Mouse (Mus musculus) NIH3T3 (cell line): Measurements from ENCODE around the gene Abl2.

ENCODE experiments used
- DNase-seq: peaks from one replicate; pipeline ENCODE4 v3.0.0-alpha.2; 2012; ENCODE audit warnings: low read depth

The Abl2 gene

GRCm38 (mm10) chr1:156585512-156585911 is 26.9 kb downstream of the Abl2 start:
- no peak for DNase-seq

- peak; percentile 57 for DNase-seq
These were observed 31.3 kb downstream of the Abl2 start for GRCm38 (mm10) chr1:156589811-156590305.

- peak; percentile 22 for DNase-seq
These were observed 31.8 kb downstream of the Abl2 start for GRCm38 (mm10) chr1:156590357-156590756.

- no peak for DNase-seq
These were observed 34.7 kb downstream of the Abl2 start for GRCm38 (mm10) chr1:156593267-156593666.

GRCm38 (mm10) chr1:156597089-156597488 is 38.5 kb downstream of the Abl2 start:
- no peak for DNase-seq

- DNase-seq: no peak
These were observed 44.0 kb downstream of the Abl2 start for GRCm38 (mm10) chr1:156602545-156602944.

GRCm38 (mm10) chr1:156605094-156605866 is 46.7 kb downstream of the Abl2 start:
- no peak for DNase-seq

GRCm38 (mm10) chr1:156605940-156606339 is 47.4 kb downstream of the Abl2 start:
- DNase-seq: no peak

- DNase-seq: no peak
These were observed 49.9 kb downstream of the Abl2 start for GRCm38 (mm10) chr1:156608496-156608895.

GRCm38 (mm10) chr1:156610257-156610656 is 51.7 kb downstream of the Abl2 start:
- DNase-seq: no peak

GRCm38 (mm10) chr1:156613855-156614530 is 55.4 kb downstream of the Abl2 start:
- no peak for DNase-seq

- no peak for DNase-seq
These were observed 56.1 kb downstream of the Abl2 start for GRCm38 (mm10) chr1:156614710-156615109.

- peak; percentile 93 for DNase-seq
These were observed 57.0 kb downstream of the Abl2 start for GRCm38 (mm10) chr1:156615381-156616133.

GRCm38 (mm10) chr1:156616989-156617598 is 58.5 kb downstream of the Abl2 start:
- peak; percentile 79 for DNase-seq

- no peak for DNase-seq
These were observed 59.2 kb downstream of the Abl2 start for GRCm38 (mm10) chr1:156617811-156618210.

GRCm38 (mm10) chr1:156620292-156620909 is 61.8 kb downstream of the Abl2 start:
- DNase-seq: no peak

- DNase-seq: no peak
These were observed 62.4 kb downstream of the Abl2 start for GRCm38 (mm10) chr1:156620951-156621350.

- DNase-seq: peak; percentile 67
These were observed 65.6 kb downstream of the Abl2 start for GRCm38 (mm10) chr1:156624231-156624630.

- peak; percentile 48 for DNase-seq
These were observed 68.1 kb downstream of the Abl2 start for GRCm38 (mm10) chr1:156626729-156627128.

GRCm38 (mm10) chr1:156629984-156630383 is 71.4 kb downstream of the Abl2 start:
- DNase-seq: peak; percentile 72

- peak; percentile 49 for DNase-seq
These were observed 72.4 kb downstream of the Abl2 start for GRCm38 (mm10) chr1:156630965-156631364.

- peak; percentile 87 for DNase-seq
These were observed 74.5 kb downstream of the Abl2 start for GRCm38 (mm10) chr1:156633095-156633494.
